ENCODE assay signal across 8 mouse cellular contexts in the genomic region with DNA sequence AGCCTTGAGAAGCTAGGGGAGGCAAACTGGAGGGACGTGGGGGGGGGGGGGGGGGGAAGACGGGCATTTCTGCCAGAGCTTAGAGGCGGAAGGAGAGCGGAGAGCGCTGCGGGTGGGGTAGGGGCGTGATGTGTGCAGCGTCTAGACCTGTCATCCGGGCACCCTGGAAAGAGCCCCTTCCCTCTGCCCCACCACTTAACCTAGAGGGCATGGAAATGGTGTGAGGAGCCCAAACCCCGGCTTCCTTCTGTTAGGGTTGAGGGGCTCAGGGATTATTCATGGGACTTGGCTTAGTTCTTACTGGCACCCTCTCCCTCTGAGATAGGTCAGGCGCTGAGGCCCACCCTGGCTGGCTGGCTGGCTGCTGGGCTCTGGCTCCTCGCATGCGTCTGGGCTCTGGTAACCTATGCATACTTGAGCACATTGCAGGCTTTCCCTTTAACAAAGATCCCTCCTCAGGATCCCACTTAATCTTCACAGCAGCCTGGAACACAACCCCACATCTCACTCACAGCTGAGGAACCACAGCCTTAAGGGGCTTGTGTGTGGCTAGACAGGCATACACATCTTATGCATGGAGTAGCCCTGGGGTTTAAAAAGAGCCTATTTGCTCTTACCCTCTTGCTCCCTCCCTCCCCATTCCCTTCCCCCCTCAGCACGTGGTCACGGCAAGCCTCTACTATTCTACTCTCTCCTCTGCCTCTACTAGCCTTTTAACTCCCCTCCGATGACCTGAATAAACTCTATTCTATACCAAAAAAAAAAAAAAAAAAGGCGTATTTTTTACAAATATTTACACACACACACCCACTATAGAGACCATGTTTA. TPM values are rescaled to one million over a fixed set of nuclear protein-coding genes. Genes with fewer than 3 reads are reported as not detected.
A peak's percentile ranks its signal among the peaks of the same experiment; 100 is the strongest.
DNase-seq lines count a peak whose midpoint lies in the region; ATAC-seq and TF ChIP-seq lines count a peak whose summit lies in the region.

No protein-coding gene starts in this region.

- no peak for TF ChIP-seq RAD21 in MEL (IDR thresholded peaks at IDR 0.05; ENCODE audit: low read depth, low read length)

- H3K4me3 ChIP-seq in heart, embryonic 15.5 days = no peak overlapping the region
- peak overlapping the region; percentile 44 to 46 for H3K4me3 ChIP-seq in MEL (ENCODE audit: control insufficient read depth in 1 of 2, insufficient read depth in 1 of 2, low read depth in 2 of 2, low read length in 2 of 2)
- peak overlapping the region; percentile 51 for H3K4me3 ChIP-seq in hindbrain, embryonic 10.5 days
- H3K4me3 ChIP-seq in midbrain, embryonic 14.5 days (replicated peaks; ENCODE audit: low read depth, low read length) = no peak overlapping the region

- no peaks in the 10 kb centered on the region for H3K36me3 ChIP-seq in heart, embryonic 15.5 days
- H3K36me3 ChIP-seq in MEL (ENCODE audit: control insufficient read depth in 1 of 2, insufficient read depth in 2 of 2, low read length in 2 of 2) = peaks cover 0 to 11% of the 10 kb centered on the region in 2 experiments; a peak in 2 of 4 replicates
- no peaks in the 10 kb centered on the region for H3K36me3 ChIP-seq in hindbrain, embryonic 10.5 days
- no peaks in the 10 kb centered on the region for H3K36me3 ChIP-seq in midbrain, embryonic 14.5 days (ENCODE audit: control insufficient read depth, insufficient read depth, low read length)

- no peak for ATAC-seq in heart, embryonic 15.5 days (replicated peaks; ENCODE audit: insufficient number of reproducible peaks, insufficient read depth, low FRiP score, low read depth)
- ATAC-seq in midbrain, embryonic 14.5 days (ENCODE audit: low FRiP score, low TSS enrichment) = no peak

- H3K27ac ChIP-seq in heart, embryonic 15.5 days = peak overlapping the region; percentile 92
- H3K27ac ChIP-seq in MEL (ENCODE audit: control insufficient read depth, low read depth, low read length) = peak overlapping the region; percentile 84
- H3K27ac ChIP-seq in hindbrain, embryonic 10.5 days = peak overlapping the region; percentile 94
- H3K27ac ChIP-seq in midbrain, embryonic 14.5 days (replicated peaks; ENCODE audit: low read depth, low read length) = peak overlapping the region; percentile 67

- H3K79me2 ChIP-seq in MEL (ENCODE audit: control insufficient read depth, insufficient read depth, low read length, poor library complexity) = peaks cover 8% of the 10 kb centered on the region; the same call in 1 of the 2 replicates

- TF ChIP-seq POLR2A in MEL (IDR thresholded peaks at IDR 0.05; ENCODE audit: control insufficient read depth in 1 of 2, insufficient read depth in 1 of 2, low read depth in 1 of 2, low read length in 2 of 2, poor library complexity in 1 of 2) = peak in 1 of 2 experiments; percentile 44; a peak in 2 of 4 replicates

- TF ChIP-seq CTCF in MEL (IDR thresholded peaks at IDR 0.05 in 2 of 3, conservative IDR thresholded peaks at IDR 0.05 in 1 of 3; ENCODE audit: control insufficient read depth in 1 of 3, insufficient read depth in 1 of 3, low read depth in 2 of 3, low read length in 3 of 3, poor library complexity in 1 of 3, severe bottlenecking in 1 of 3) = no peak

- H3K9ac ChIP-seq in heart, embryonic 15.5 days = 0 out of 2 replicates have a peak overlapping the region, but pooled peaks have one; percentile 11
- H3K9ac ChIP-seq in MEL (ENCODE audit: control insufficient read depth, low read depth, low read length, poor library complexity, severe bottlenecking) = peak overlapping the region; percentile 86
- H3K9ac ChIP-seq in midbrain, embryonic 14.5 days (replicated peaks; ENCODE audit: low read length) = no peak overlapping the region; the same call in 1 of the 2 replicates

- no peaks in the 10 kb centered on the region for H3K9me3 ChIP-seq in heart, embryonic 15.5 days (replicated peaks)
- no peaks in the 10 kb centered on the region for H3K9me3 ChIP-seq in MEL (replicated peaks; ENCODE audit: insufficient read depth, low read length)
- H3K9me3 ChIP-seq in hindbrain, embryonic 10.5 days = no peaks in the 10 kb centered on the region
- no peaks in the 10 kb centered on the region for H3K9me3 ChIP-seq in midbrain, embryonic 14.5 days (ENCODE audit: control insufficient read depth, low read length)

- peak overlapping the region; percentile 2; the same call in 1 of the 2 replicates for H3K4me2 ChIP-seq in heart, embryonic 15.5 days
- peak overlapping the region; percentile 10; the same call in 1 of the 2 replicates for H3K4me2 ChIP-seq in midbrain, embryonic 14.5 days (ENCODE audit: low read length)

- H3K27me3 ChIP-seq in heart, embryonic 15.5 days = no peaks in the 10 kb centered on the region
- no peaks in the 10 kb centered on the region for H3K27me3 ChIP-seq in MEL (ENCODE audit: control insufficient read depth in 1 of 2, insufficient read depth in 2 of 2, low read length in 2 of 2)
- no peaks in the 10 kb centered on the region for H3K27me3 ChIP-seq in hindbrain, embryonic 10.5 days (ENCODE audit: insufficient read depth, poor library complexity, severe bottlenecking)
- H3K27me3 ChIP-seq in midbrain, embryonic 14.5 days (ENCODE audit: control insufficient read depth, insufficient read depth, low read length) = no peaks in the 10 kb centered on the region

- peak in 1 of 2 experiments; percentile 16; a peak in 1 of 4 replicates for TF ChIP-seq EP300 in MEL (IDR thresholded peaks at IDR 0.05; ENCODE audit: low read depth in 1 of 2, low read length in 2 of 2)

- H3K4me1 ChIP-seq in heart, embryonic 15.5 days (replicated peaks) = peaks cover 75% of the 10 kb centered on the region
- H3K4me1 ChIP-seq in MEL (ENCODE audit: control insufficient read depth in 1 of 2, insufficient read depth in 2 of 2, low read length in 2 of 2) = peaks cover 6 to 36% of the 10 kb centered on the region in 2 experiments; a peak in 3 of 4 replicates
- H3K4me1 ChIP-seq in hindbrain, embryonic 10.5 days (replicated peaks) = peaks cover 90% of the 10 kb centered on the region
- H3K4me1 ChIP-seq in midbrain, embryonic 14.5 days (ENCODE audit: control insufficient read depth, insufficient read depth, low read length) = peaks cover 25% of the 10 kb centered on the region

- WGBS in heart, embryonic 15.5 days = 32% methylated on average over 15 of the region's 17 CpGs
- WGBS in hindbrain, embryonic 10.5 days = 12% methylated on average over 17 of the region's 17 CpGs
- 15% methylated on average over 16 of the region's 17 CpGs for whole genome bisulfite sequencing in midbrain, embryonic 14.5 days

- no peak for DNase-seq in heart, postnatal 4 days
- DNase-seq in MEL (ENCODE audit: low read depth, low spot score) = peak; percentile 78
- peak; percentile 49 for DNase-seq in hindbrain, embryonic 10.5 days (ENCODE audit: low spot score)
- DNase-seq in midbrain, embryonic 14.5 days = no peak
- DNase-seq in right cerebral cortex, postnatal 25 days = no peak
- no peak for DNase-seq in lung, postnatal 25 days (ENCODE audit: low spot score)
- DNase-seq in adrenal gland, postnatal 36 days = no peak

TF ChIP-seq in MEL, 35 proteins besides CTCF, POLR2A, EP300 and RAD21:
- TF ChIP-seq ETS1 (IDR thresholded peaks at IDR 0.05; ENCODE audit: low read depth, low read length) (0 out of 2 replicates have a peak, but pooled peaks have one; percentile 14), MEF2A (IDR thresholded peaks at IDR 0.05; ENCODE audit: extremely low read depth, insufficient replicate concordance, low read depth, low read length, poor library complexity, severe bottlenecking) (no peak), MYC (IDR thresholded peaks at IDR 0.05; ENCODE audit: low read depth, low read length) (peak; percentile 93), E2F4 (IDR thresholded peaks at IDR 0.05; ENCODE audit: borderline replicate concordance, low read depth, low read length) (no peak), USF2 (IDR thresholded peaks at IDR 0.05; ENCODE audit: borderline replicate concordance in 1 of 2, insufficient read depth in 1 of 2, low read depth in 1 of 2, low read length in 2 of 2) (0 out of 4 replicates have a peak, but pooled peaks of 1 of the 2 experiments have one; percentile 27), USF1 (IDR thresholded peaks at IDR 0.05; ENCODE audit: low read depth, low read length) (peak; percentile 89), POLR2AphosphoS2 (IDR thresholded peaks at IDR 0.05; ENCODE audit: low read length) (no peak), HCFC1 (IDR thresholded peaks at IDR 0.05; ENCODE audit: low read depth, low read length) (peak; percentile 40; the same call in 1 of the 2 replicates), ZNF384 (IDR thresholded peaks at IDR 0.05; ENCODE audit: low read depth, low read length) (0 out of 2 replicates have a peak, but pooled peaks have one; percentile 34), MXI1 (IDR thresholded peaks at IDR 0.05; ENCODE audit: low read depth, low read length) (peak; percentile 80), MAX (IDR thresholded peaks at IDR 0.05; ENCODE audit: low read length) (peak; percentile 96), NELFE (IDR thresholded peaks at IDR 0.05; ENCODE audit: low read depth, low read length) (peak; percentile 48; the same call in 1 of the 2 replicates), CHD2 (IDR thresholded peaks at IDR 0.05; ENCODE audit: low read length) (peak; percentile 16; the same call in 1 of the 2 replicates), CHD1 (IDR thresholded peaks at IDR 0.05; ENCODE audit: low read depth, low read length) (0 out of 2 replicates have a peak, but pooled peaks have one; percentile 37), RCOR1 (IDR thresholded peaks at IDR 0.05; ENCODE audit: low read depth, low read length) (no peak), MAZ (IDR thresholded peaks at IDR 0.05; ENCODE audit: low read depth, low read length) (peak; percentile 83), BHLHE40 (IDR thresholded peaks at IDR 0.05; ENCODE audit: borderline replicate concordance, low read depth, low read length) (peak; percentile 54; the same call in 1 of the 2 replicates), TBP (IDR thresholded peaks at IDR 0.05; ENCODE audit: low read depth, low read length) (peak; percentile 72)

RNA-seq across cellular contexts. Expression of a gene that starts 24.1 kb away (rescaled TPM):
- 791 and 881 TPM in 2 replicates for polyA plus RNA-seq in heart, embryonic 15.5 days (2015; fragmentation: Nextera tagmentation; extraction: Ambion mirVana)
- 100 to 1,000 TPM; 724 to 726 TPM for total RNA-seq in heart, postnatal 4 days (2021)
- total RNA-seq in MEL (2012; rRNA removed) = 3,309 and 3,407 TPM in 2 replicates
- 1,000 to 10,000 TPM; 2,419 to 4,891 TPM for polyA plus RNA-seq in MEL (2012; ENCODE audit: insufficient read depth in 1 of 2, insufficient read length in 2 of 2, low read depth in 1 of 2, low replicate concordance in 2 of 2, missing spikeins in 1 of 2)
- 2,611 and 3,050 TPM in 2 replicates for polyA plus RNA-seq in hindbrain, embryonic 10.5 days (2016; fragmentation: Nextera tagmentation; extraction: Ambion mirVana)
- 2,168 and 2,208 TPM in 2 replicates for polyA plus RNA-seq in midbrain, embryonic 14.5 days (2014; fragmentation: Nextera tagmentation; extraction: Ambion mirVana)
- total RNA-seq in adrenal gland, postnatal 36 days (2021) = 100 to 1,000 TPM; 546 to 552 TPM

Comparison
In these comparisons a context has a peak if more than half of its experiments do, and no peak if none do; other contexts are left out.
1. H3K4me3 ChIP-seq: peak in MEL (2 of 2) and hindbrain, embryonic 10.5 days (single experiment); none in heart, embryonic 15.5 days (single experiment) and midbrain, embryonic 14.5 days (single experiment).
2. DNase-seq: peak in MEL (single experiment) and hindbrain, embryonic 10.5 days (single experiment); none in heart, postnatal 4 days (single experiment), midbrain, embryonic 14.5 days (single experiment), right cerebral cortex, postnatal 25 days (single experiment), lung, postnatal 25 days (single experiment) and adrenal gland, postnatal 36 days (0 of 2).
3. Peak in every context shown above with its lines, with median percentiles within 50 percentile points of each other: H3K27ac ChIP-seq.